Mouse (Mus musculus) frontal cortex, postnatal 10 days (tissue): ENCODE measurements at regions not wholly inside any gene's neighbourhood (a gene's known extent, or its start where the extent isn't known, plus 50 kb on each side); places are given as distances from the start of the nearest gene placed in this dataset.

Experiments used
- DNase-seq, 2 experiments: peaks; one replicate each; pipeline ENCODE4 v3.0.0; 2022; ENCODE audit warnings: low spot score in 2 of 2, mixed read lengths in 1 of 2

DNA sequence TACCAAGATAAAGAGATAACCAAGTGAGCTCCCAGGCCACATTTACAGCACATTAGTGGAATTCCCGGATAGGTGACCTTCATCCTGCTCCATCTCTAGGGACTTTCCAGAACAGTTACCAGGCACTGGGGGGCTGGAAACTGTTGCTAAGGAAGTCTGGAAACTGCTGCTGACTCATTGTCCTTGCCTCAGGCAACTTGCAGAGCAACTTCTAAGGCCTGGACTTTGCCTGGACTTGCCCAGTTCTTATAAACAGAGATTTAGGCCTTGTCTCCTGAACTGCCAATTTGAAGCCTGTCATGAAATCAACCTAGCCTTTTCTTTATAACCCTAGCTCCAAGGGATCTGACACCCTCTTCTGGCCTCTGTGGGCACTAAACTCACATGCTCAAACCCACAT is 224.0 kb upstream of the Gm6657 start:
- DNase-seq: no peak

DNA sequence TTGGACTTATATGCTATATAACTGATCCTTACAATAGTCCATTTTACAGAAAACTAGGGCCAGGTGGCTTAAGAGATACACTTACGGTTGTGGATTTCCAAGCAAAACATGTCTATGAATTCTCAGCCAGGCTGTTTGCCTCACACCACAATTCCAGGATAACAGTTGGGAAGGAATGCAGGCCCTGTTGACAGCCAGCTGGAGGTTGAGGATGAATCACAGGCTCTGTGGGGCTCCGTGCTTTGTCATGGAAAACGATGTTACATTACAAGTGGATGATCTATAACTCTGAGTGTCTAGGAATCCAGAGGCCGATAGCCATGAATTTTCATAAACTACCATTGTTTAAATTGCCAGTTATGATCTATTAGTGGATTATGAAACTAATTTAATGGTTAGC is 221.9 kb upstream of the Gm6657 start:
- DNase-seq: no peak

GRCm38 (mm10) chr12:77976952-77977351 is 217.1 kb upstream of the Gm6657 start:
- no peak for DNase-seq

GRCm38 (mm10) chr12:77986738-77987137 is 207.3 kb upstream of the Gm6657 start:
- DNase-seq: no peak

DNA sequence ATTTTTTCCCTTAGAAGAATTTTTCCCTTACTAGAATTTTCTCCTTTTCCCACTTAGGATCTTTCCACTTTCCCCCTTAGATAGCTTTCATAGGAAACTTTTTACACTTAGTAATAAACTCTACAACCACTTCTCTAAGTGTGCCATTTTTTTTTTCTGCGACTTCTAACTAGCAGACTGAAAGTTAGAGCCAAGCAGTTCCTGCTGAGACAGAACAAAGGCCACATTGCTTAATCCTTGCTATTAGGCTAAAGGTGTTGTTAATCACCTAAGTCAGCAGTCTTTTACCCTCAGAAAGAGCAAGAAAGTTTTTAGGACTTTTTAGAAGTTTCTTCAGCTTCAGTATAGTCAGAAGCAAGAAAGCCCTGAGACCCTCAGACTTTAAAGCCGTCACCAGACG is 204.3 kb upstream of the Gm6657 start:
- no peak for DNase-seq

DNA sequence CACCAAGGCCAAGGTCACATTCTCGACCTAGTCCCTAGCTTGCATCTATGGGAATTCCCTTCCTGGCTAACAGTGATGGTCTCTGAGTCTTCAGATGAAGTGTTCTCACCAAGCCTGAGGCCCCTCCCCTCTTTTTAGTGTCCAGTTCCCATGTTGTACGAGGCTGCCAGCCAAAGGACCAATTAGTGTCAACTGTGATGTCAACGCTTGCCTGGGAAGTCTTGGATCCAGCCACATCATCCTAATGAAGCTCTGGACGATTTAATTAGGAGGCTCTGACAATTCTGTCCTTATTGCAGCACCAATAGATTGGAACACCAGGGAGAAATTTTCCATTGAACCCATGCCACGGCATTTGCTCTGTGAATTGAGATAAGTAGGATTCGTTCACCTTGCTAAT is 202.4 kb upstream of the Gm6657 start:
- DNase-seq: peak in 1 of 2 experiments; percentile 35

DNA sequence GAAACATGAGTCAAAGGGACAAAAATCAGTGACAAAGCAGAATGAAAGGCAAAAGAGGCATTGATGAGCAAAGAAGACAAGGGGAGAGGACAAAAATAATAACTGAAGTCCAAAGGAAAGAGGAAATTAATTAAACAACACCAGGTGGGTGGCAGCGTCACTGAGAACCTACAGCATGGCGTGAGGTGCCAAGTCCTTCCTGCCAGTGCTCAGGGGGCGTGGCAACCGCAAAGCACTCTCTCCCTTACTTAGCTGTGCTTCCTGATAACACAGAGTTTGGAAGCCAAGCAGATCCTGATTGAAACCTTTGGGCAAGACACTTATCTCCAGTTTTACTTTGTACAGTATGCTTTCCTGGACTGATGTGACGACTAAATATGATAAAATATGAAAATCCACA is 199.9 kb upstream of the Gm6657 start:
- DNase-seq: no peak

DNA sequence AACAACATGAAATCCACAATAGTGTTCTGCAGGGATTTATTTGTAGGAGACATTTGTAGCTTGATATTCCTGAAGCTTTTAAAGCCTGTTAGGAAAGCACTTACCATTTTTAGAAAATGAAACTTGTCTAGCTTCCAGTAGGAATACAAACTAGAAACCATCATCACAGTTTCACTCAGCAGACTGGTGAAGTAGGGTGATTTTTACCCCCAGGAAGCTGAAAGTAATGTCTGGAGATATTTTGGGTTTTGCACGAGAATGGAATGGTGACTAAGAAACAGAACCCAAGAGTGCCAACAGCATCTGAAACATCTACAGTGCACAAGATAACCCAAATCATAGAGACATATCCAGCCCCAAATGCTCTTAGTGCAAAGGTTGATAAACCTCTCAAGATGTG is 196.1 kb upstream of the Gm6657 start:
- DNase-seq: no peak

GRCm38 (mm10) chr12:78000401-78000800 is 193.6 kb upstream of the Gm6657 start:
- DNase-seq: no peak

DNA sequence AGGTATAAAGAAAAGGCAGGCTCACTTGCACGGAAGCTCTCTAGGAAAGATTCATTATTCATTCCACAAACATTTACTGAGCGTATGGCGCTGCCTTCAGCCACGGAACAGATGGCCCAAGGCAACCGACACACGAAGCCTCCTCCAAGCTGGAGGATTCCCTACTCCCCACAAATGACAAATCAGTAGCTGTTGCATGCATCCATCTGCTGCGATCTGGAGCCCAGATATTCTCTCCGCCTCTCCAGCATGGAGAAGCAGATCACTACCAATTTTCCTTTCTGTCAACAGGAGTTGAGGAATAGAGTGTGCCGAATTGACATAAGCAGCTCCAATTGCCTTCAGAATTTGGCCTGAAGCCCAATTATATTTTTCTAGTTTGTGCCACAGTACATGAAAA is 192.2 kb upstream of the Gm6657 start:
- peak; percentile 57 to 68 for DNase-seq

DNA sequence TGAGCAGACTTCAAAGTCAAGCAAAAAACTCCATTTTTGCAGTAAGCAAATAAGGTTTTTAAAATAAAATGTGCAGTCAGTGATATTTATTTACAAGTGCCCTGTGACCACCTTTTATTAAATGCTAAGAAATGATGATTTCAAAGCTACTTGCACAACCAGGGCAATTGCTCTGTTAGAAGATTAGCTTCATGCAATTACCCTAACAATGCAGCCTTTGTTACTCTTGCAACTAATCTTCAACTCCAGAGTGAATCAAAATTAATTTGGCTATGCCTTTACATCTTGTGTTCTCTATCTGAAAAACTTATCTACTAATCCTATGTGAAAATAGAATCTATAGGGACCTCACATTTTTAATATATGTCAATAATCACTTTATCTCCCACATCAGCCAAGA is 160.3 kb upstream of the Gm6657 start:
- DNase-seq: no peak

GRCm38 (mm10) chr12:78046582-78046981 is 147.5 kb upstream of the Gm6657 start:
- no peak for DNase-seq

DNA sequence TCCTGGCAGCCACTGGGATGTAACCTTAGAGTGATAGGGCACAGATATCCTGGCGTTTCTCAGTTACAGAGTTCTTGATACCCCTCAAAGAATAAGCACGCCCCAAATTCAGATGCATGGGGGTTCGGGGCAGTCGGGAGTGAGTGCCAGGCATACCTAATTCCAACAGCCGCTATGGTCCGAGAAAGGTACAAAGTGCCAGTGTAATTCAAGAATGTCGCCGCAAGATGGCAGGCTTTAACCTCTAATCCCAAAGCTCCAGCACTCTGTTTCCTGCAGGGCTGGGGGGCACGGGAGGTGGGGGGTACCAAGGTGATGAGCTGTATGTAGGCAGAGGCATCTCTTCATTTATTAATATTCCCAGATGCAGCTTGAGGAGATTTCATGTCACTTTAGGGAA is 138.1 kb upstream of the Gm6657 start:
- DNase-seq: peak; percentile 17 to 58

- no peak for DNase-seq
Observed at GRCm38 (mm10) chr12:78057166-78057565, 136.9 kb upstream of the Gm6657 start.

- no peak for DNase-seq
Observed at GRCm38 (mm10) chr12:78059965-78060364, 134.1 kb upstream of the Gm6657 start.

- DNase-seq: no peak
Observed at GRCm38 (mm10) chr12:78066024-78066423, 128.0 kb upstream of the Gm6657 start.

DNA sequence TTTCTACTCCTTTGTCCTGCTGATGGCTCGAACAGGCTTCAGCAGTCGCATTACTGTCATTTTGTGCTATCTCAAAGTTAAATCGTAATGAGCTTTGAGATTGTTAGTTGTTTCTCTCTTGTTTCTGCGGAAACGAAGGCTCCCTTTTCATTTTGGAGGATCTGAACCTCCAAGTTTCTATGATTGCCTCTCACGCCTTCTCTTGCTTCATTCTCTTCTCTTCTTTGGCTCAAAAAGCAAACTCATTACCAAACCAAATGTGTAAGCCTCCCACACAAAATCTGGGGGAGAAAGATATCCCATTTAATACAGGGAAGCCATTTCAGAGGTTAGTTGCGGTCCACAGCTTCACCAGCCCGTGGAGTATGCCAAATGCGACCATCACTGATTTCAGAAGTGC is 121.1 kb upstream of the Gm6657 start:
- no peak for DNase-seq

DNA sequence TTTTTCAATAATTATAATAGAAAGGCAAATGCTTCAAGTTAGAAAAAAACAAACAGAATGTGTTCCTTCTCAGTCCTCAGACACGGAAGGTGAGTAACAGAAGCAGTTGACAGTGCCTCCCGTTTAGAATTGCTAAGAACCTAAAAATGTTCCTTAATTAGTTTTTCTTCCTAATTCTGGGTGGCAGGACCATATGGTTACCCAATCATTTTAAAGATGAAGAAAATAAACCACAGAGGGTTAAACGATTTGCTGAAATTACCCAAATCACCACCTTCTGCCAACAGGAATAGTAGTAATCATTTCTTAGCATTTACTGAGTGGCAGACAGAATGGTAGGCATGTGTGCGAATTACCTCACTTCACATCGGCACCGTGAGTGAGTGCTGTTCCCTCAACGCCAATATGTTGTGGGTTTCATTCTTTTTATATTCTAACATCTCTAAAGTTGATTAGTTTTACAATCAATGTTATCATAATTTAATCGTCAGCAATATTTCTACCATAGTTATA is 119.7 kb upstream of the Gm6657 start:
- no peak for DNase-seq

- no peak for DNase-seq
Observed at GRCm38 (mm10) chr12:78077285-78077684, 116.8 kb upstream of the Gm6657 start.

DNA sequence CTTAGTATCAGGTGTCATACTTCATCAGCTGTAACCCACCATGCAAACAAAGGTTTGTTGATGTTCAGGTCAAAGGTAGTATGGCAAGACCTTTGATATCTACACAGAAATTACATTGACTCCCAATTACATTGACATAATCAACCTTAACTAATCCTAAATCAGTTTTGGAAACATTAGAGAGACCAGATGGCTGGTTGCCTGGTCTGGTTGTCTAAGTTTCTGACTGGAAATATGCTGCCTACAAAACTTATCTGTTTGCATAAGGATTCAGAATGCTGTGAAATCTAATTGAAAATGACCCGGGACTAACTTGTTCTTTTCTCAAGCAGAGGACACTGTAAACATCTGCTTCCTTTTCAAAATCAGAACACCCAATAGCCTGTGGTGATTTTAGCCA is 111.9 kb upstream of the Gm6657 start:
- DNase-seq: no peak

DNA sequence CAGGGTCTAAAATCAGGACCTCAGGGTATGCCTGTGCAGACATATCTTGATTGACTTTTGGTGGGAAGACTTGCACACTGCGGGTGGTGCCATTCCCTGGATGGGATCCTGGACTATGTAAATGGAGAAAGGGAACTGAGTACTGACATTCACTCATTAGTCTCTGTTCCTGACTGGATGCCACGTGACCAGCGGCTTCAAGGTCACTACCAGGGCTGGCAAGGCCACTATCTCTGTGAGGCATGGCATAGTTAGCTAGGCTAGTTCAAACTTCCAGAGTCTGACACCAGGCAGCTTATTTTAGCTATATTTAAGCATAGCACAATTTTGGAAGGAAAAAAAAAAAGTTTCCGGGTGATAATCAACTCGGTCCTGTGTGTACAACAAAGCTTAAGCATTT is 108.0 kb upstream of the Gm6657 start:
- no peak for DNase-seq

GRCm38 (mm10) chr12:78087921-78088320 is 106.1 kb upstream of the Gm6657 start:
- no peak for DNase-seq

- DNase-seq: no peak
Observed at GRCm38 (mm10) chr12:78094471-78094870, 99.6 kb upstream of the Gm6657 start.

GRCm38 (mm10) chr12:78095352-78095751 is 98.7 kb upstream of the Gm6657 start:
- DNase-seq: no peak

- DNase-seq: no peak
Observed at GRCm38 (mm10) chr12:78095916-78096315, 98.1 kb upstream of the Gm6657 start.
